Mouse (Mus musculus) embryonic stem cell, embryonic (primary cell): ENCODE measurements around the gene Thsd1.

Source experiments
- CTCF ChIA-PET, 4 experiments: fragments of 300-600 bp in 2 of 4; fragments of 350-600 bp in 2 of 4; sonication (Branson Sonifier 250); formaldehyde crosslinking; loops; one replicate each; lab custom pipeline; 2022; ENCODE audit warnings: inconsistent platforms in 2 of 4; lab: Charles Lee
- POLR2A ChIA-PET, 4 experiments: fragments of 300-600 bp in 2 of 4; fragments of 350-600 bp in 2 of 4; sonication (Branson Sonifier 250); formaldehyde crosslinking; loops; one replicate each; lab custom pipeline; 2022; ENCODE audit warnings: antibody characterized with exemption in 4 of 4, inconsistent platforms in 1 of 4; lab: Charles Lee

The Thsd1 gene

GRCm38 (mm10) chr8:22227061-22227877 lies at the start of gene Thsd1:
Gene Thsd1 (plus strand): TSS chr8:22227313.
- CTCF ChIA-PET = interaction anchor here (0.6 to 1.9 kb wide), 4 partner anchors 9 to 35 kb away, joined by 3 to 6 read pairs (median 4); partner anchors contain the start of gene Vps36 (in 2 of the 4)
- POLR2A ChIA-PET = interaction anchor here in 2 of 4 experiments (0.6 to 2.0 kb wide), 9 partner anchors 9 to 478 kb away, joined by 3 to 5 read pairs (median 3); partner anchors contain the start of genes Ckap2 (in 2 of the 2) and Vps36 (in 1 of the 2)

DNA sequence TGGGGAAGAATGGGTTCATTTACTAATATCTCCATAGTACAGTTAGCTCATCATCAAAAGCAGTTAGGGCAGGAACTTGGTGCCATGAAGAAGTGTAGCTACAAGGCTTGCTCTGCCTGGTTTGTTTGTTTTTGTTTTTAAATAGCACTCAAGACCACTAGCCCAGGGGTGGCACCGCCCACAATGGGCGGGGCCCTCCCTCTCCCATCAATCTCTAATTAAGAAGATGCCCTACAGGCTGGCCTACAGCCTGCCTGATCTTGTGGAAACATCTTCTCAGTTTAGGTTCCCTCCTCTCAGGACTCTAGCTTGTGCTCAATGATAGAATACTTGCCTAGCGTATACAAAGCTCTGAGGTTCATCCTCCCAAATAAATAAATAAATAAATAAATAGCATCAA lies 42.2 kb upstream of the Thsd1 start:
- CTCF ChIA-PET = interaction anchor here in 3 of 4 experiments (1.1 to 2.1 kb wide), 5 partner anchors 7 to 360 kb away, joined by 3 to 11 read pairs (median 4); partner anchors contain the start of genes Nek3 (in 1 of the 3) and Vps36 (in 1 of the 3)
- POLR2A ChIA-PET = interaction anchor here in 3 of 4 experiments (0.5 to 4.7 kb wide), 42 partner anchors 8 to 1226 kb away, joined by 3 to 52 read pairs (median 5); partner anchors contain the start of genes Nek3 (in 2 of the 3), Nek5 (in 2 of the 3), Alg11 (in 1 of the 3) and Atp7b (in 1 of the 3)

- ChIA-PET POLR2A (interaction anchor here (0.6 to 4.7 kb wide), 69 partner anchors 8 to 673 kb away, joined by 3 to 52 read pairs (median 4); partner anchors contain the start of genes Nek3 (in 4 of the 4), Alg11 (in 2 of the 4), Nek5 (in 2 of the 4) and Slc25a15 (in 2 of the 4)), CTCF (interaction anchor here in 3 of 4 experiments (0.6 to 1.2 kb wide), 8 partner anchors 8 to 359 kb away, joined by 3 to 7 read pairs (median 4); partner anchors contain the start of genes Nek3 (in 1 of the 3) and Nek5 (in 1 of the 3))
Measured at GRCm38 (mm10) chr8:22185431-22186397, 41.4 kb upstream of the Thsd1 start, which contains the start of gene Ckap2. Gene Ckap2 (minus strand): TSS chr8:22185819.

DNA sequence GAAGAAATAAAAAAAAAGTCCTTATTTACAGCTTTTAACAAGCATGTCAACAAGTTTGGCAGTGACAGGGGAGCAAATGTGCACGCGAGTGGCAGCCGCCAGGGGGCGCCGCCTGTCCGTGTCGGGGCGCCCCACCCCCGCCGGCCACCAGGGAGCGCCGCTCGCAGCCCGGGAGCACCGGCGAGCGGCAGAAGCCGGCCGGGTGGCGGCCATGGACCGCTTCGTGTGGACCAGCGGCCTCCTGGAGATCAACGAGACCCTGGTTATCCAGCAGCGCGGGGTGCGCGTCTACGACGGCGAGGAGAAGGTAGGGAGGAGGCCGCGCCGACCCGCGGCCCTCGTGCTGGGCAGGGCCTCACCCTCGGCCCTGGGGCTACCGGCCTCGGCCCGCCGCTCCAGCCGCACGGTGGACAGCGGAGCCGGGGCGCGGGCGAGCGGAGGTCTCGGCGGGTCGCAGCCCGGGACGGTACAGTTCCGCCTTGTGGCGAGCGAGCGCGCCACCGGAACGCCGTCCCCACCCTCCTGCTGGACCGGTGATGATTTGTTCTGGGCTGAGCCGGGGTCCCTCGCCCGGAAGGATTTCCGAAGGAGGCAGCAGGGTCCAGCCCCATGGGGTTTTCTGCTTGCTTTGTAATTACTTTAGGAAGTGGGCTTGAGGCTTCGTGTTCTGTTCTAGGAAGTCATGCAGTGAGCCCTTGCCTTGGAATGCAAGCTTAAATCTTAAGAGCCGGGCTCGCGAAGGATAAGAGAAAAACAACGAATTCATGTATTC lies 34.3 kb upstream of the Thsd1 start, which contains the start of gene Vps36:
Gene Vps36, plus strand, starts transcription at position 150 of the 772 bp plus-strand sequence.
- POLR2A ChIA-PET = interaction anchor here in 3 of 4 experiments (0.5 to 2.9 kb wide), 14 partner anchors 8 to 219 kb away, joined by 3 to 14 read pairs (median 4); partner anchors contain the start of genes Ckap2 (in 2 of the 3), Alg11 (in 1 of the 3), Atp7b (in 1 of the 3) and Mrps31 (in 1 of the 3)
- CTCF ChIA-PET = interaction anchor here (0.6 to 2.0 kb wide), 43 partner anchors 7 to 430 kb away, joined by 3 to 17 read pairs (median 4); partner anchors contain the start of genes Nek3 (in 2 of the 4), Ckap2 (in 1 of the 4), Nek5 (in 1 of the 4) and Thsd1 (in 1 of the 4)

DNA sequence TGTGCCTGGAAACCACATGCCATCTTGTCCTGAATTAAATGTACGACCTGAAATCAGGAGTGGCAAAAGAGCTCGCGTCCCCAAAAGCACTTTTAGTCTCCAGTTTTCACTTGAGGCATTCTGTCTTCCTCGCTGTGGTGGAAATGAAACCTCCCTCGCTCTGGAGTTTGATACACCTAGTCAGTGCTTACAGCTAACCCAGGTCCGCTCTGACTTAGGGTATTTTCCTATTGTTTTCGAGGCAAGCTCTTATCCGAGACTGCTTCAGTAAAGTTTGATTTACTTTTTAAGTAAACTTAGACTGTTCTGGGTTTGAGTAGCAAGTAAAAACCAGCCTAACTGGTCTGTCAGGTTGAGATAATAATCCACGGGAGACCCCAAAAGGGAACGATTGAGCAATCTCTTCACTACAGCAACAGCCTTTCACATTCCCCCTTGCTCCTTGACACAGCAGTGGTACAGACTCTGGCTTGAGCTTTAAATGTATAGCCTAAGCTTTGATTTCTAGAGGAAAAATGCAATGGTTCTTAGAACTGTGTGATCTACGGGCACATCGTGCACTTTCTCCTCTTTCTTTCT lies 33.6 kb upstream of the Thsd1 start:
- CTCF ChIA-PET = interaction anchor here (0.6 to 2.0 kb wide), 11 partner anchors 8 to 417 kb away, joined by 3 to 14 read pairs (median 3); partner anchors contain the start of genes Ckap2 (in 1 of the 4) and Slc25a15 (in 1 of the 4)

DNA sequence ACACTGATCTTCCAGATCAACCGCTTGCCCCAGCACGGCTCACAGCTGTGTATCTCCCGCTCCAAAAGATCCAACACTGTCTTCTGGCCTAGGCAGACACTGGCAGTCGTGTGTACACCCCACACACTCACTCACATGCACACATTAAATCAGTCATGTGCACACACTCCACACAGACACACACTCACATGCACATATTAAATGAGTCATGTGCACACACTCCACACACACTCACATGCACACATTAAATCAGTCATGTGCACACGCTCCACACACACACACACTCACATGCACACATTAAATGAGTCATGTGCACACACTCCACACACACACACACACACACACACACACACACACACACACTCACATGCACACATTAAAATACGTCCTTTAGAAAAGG lies 29.2 kb upstream of the Thsd1 start:
- POLR2A ChIA-PET = interaction anchor here in 1 of 4 experiments (0.8 to 1.9 kb wide), 4 partner anchors 10 to 32 kb away, joined by 3 to 12 read pairs (median 4); partner anchors contain the start of genes Ckap2 and Nek3
- CTCF ChIA-PET = no interaction called here

More for the DNA sequence above, 33.6 kb upstream of the Thsd1 start:
- POLR2A ChIA-PET = interaction anchor here in 2 of 4 experiments (0.9 to 2.9 kb wide), 11 partner anchors 8 to 218 kb away, joined by 3 to 14 read pairs (median 5); partner anchors contain the start of genes Ckap2 (in 2 of the 2), Alg11 (in 1 of the 2), Atp7b (in 1 of the 2) and Mrps31 (in 1 of the 2)

DNA sequence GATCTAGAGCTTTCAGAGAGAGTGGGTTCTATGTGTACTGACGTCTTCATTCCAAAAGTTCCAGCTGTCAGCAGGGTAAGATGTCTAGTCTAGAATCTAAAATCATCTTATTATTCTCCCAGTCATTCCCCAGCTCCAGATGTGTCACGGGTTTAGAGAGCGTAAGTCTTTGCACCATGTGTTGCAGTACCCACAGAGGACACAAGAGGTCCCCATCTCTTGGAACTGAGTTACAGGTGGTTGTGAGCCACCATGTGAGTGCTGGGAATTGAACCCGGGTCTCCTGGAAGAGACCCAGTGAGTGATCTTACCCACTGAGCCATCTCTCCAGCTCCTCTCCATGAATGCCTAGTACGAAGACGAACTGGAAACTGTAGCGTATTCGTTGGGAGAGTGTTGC lies 27.6 kb upstream of the Thsd1 start:
- POLR2A ChIA-PET = interaction anchor here in 3 of 4 experiments (0.6 to 3.8 kb wide), 11 partner anchors 8 to 417 kb away, joined by 3 to 16 read pairs (median 4); partner anchors contain the start of gene Ckap2 (in 3 of the 3)
- CTCF ChIA-PET = interaction anchor here in 3 of 4 experiments (0.6 to 1.3 kb wide), 14 partner anchors 9 to 859 kb away, joined by 3 to 5 read pairs (median 3); partner anchors contain the start of genes Ckap2 (in 3 of the 3), Alg11 (in 1 of the 3) and Atp7b (in 1 of the 3)

DNA sequence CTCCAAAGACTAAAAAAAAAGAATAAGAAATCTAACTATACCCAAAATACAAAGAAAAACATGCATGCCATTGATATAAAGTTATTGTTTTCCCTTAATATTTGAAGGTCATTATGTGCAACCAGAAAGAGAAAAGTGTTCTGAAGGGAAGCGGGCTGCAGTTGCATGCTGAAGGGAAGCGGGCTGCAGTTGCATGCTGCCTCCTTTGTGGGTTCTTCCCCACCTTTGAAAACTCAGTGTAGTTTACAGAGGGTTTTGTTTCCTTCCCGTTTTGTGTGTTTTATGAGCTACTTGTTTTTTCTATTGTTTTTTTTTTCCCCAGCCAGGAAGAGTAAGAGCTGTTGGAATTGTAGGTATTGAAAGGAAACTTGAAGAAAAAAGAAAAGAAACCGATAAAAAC lies 19.6 kb upstream of the Thsd1 start:
- CTCF ChIA-PET = interaction anchor here in 2 of 4 experiments (1.1 to 1.2 kb wide), 2 partner anchors 8 to 15 kb away, joined by 3 to 4 read pairs; partner anchors contain the start of gene Vps36 (in 1 of the 2)
- POLR2A ChIA-PET = interaction anchor here in 2 of 4 experiments (0.6 to 2.6 kb wide), 4 partner anchors 8 to 340 kb away, joined by 3 to 6 read pairs (median 4); partner anchors contain the start of genes Ckap2 (in 1 of the 2) and Nek3 (in 1 of the 2)

DNA sequence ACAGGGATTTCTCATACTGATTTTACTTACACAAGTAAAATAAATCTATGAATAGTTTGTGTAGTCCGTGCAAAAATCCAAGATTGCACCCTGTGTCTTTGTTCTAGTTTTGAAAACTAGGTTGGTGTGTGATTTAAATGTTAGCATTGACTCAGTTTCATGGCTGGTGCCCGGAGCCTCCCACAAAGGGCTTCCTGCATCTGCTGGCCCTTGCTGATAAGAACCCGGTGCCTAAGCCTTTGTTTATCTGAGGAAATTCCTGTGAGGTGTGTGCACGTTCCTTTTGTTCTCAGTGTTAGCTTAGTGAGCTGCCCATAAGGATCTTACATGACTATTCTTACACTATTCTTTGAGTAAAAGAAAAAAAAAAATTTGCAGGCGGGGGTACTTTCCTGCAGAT lies 18.1 kb upstream of the Thsd1 start:
- ChIA-PET POLR2A (no interaction called here), CTCF (interaction anchor here in 1 of 4 experiments (0.5 kb wide), 1 partner anchor 217 kb away, joined by 3 read pairs; no protein-coding TSS in a partner anchor)

GRCm38 (mm10) chr8:22214826-22215225 lies 12.3 kb upstream of the Thsd1 start:
- ChIA-PET POLR2A (interaction anchor here in 1 of 4 experiments (1.2 to 1.9 kb wide), 2 partner anchors 10 to 16 kb away, joined by 5 read pairs; no protein-coding TSS in a partner anchor), CTCF (interaction anchor here in 2 of 4 experiments (0.5 to 1.5 kb wide), 2 partner anchors 15 to 1012 kb away, joined by 3 to 5 read pairs; no protein-coding TSS in a partner anchor)

DNA sequence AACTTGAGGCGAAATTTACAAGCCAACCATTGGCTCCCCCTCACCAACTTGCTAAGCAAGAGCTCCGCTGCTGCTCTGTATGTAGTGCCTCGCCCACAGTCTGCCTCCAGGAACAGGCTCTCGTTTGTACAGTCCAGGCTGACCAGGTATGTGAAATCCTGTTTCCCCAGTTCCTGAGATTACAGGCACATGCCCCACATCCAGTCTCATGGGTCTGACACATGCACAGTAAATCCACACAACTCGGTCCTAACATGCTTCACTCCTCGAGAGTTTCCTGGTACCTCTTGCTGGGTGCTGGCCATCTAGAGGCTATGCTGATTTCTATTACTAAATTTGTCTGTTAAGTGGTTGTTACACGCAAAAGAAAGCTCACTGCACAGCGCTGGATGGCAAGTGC lies 752 bp upstream of the Thsd1 start:
- POLR2A ChIA-PET = interaction anchor here in 2 of 4 experiments (1.2 to 2.0 kb wide), 3 partner anchors 10 to 41 kb away, joined by 3 to 5 read pairs (median 3); partner anchors contain the start of gene Ckap2 (in 1 of the 2)
- CTCF ChIA-PET = interaction anchor here in 2 of 4 experiments (0.6 to 1.5 kb wide), 2 partner anchors 34 to 103 kb away, joined by 3 to 5 read pairs; partner anchors contain the start of gene Vps36 (in 1 of the 2)

GRCm38 (mm10) chr8:22228621-22229020 lies 1.5 kb downstream of the Thsd1 start:
- ChIA-PET POLR2A (interaction anchor here in 1 of 4 experiments (0.9 to 1.3 kb wide), 5 partner anchors 10 to 302 kb away, joined by 3 to 6 read pairs (median 3); partner anchors contain the start of gene Ckap2), CTCF (interaction anchor here in 2 of 4 experiments (0.9 to 1.9 kb wide), 2 partner anchors 36 to 170 kb away, joined by 3 to 6 read pairs; partner anchors contain the start of genes Slc25a15 (in 1 of the 2) and Vps36 (in 1 of the 2))

GRCm38 (mm10) chr8:22242986-22243385 lies 15.9 kb downstream of the Thsd1 start:
- ChIA-PET POLR2A (no interaction called here), CTCF (no interaction called here)

- ChIA-PET POLR2A (interaction anchor here in 1 of 4 experiments (0.6 kb wide), 1 partner anchor 513 kb away, joined by 3 read pairs; no protein-coding TSS in a partner anchor), CTCF (no interaction called here)
Measured at GRCm38 (mm10) chr8:22245663-22246062, 18.6 kb downstream of the Thsd1 start.

- POLR2A ChIA-PET = no interaction called here
- CTCF ChIA-PET = interaction anchor here in 1 of 4 experiments (0.6 kb wide), 1 partner anchor 22 kb away, joined by 6 read pairs; no protein-coding TSS in a partner anchor
Measured at GRCm38 (mm10) chr8:22247956-22248355, 20.8 kb downstream of the Thsd1 start.
